Mouse (Mus musculus): ENCODE results near the gene Fbxw7. TPM values are rescaled to one million over a fixed set of nuclear protein-coding genes. Genes with fewer than 3 reads are reported as not detected.
A peak's percentile ranks its signal among the peaks of the same experiment; 100 is the strongest.

Fbxw7 gene
- 6.8 TPM for polyA plus RNA-seq (2012; fragmentation: generic; extraction: Trizol)

GRCm38 (mm10) chr3:84814762-84815381 is at the start of gene Fbxw7:
Gene Fbxw7, plus strand, starts transcription at chr3:84815268.
- H3K36me3 ChIP-seq (ENCODE audit: control insufficient read depth, insufficient read depth), result no peaks in the 10 kb centered on the region
- H3K79me2 ChIP-seq (ENCODE audit: control insufficient read depth, insufficient read depth), result peaks cover 52% of the 10 kb centered on the region
- H3K27me3 ChIP-seq (ENCODE audit: control insufficient read depth, insufficient read depth, insufficient read length), result no peaks in the 10 kb centered on the region
- no peak for TF ChIP-seq REST (IDR thresholded peaks at IDR 0.05; ENCODE audit: insufficient read depth, insufficient read length)
- TF ChIP-seq MYOD1 (IDR thresholded peaks at IDR 0.05; ENCODE audit: control insufficient read depth in 1 of 3, insufficient read length in 2 of 3, low read depth in 2 of 3), result no peak
- TF ChIP-seq MYOG (IDR thresholded peaks at IDR 0.05; ENCODE audit: control insufficient read depth in 1 of 3, insufficient read depth in 1 of 3, insufficient read length in 2 of 3, low read depth in 2 of 3), result no peak
- TF ChIP-seq CEBPB (IDR thresholded peaks at IDR 0.05; ENCODE audit: insufficient read depth, poor library complexity, severe bottlenecking), result no peak
- no peak for TF ChIP-seq SRF (IDR thresholded peaks at IDR 0.05; ENCODE audit: control insufficient read depth, insufficient read length, low read depth)
- no peak for TF ChIP-seq USF1 (IDR thresholded peaks at IDR 0.05; ENCODE audit: low read depth)
- no peak for TF ChIP-seq POLR2A (IDR thresholded peaks at IDR 0.05; ENCODE audit: insufficient read length, low read depth)
- TF ChIP-seq TCF3 (IDR thresholded peaks at IDR 0.05; ENCODE audit: insufficient read length, low read depth), result no peak
- TF ChIP-seq MAX (IDR thresholded peaks at IDR 0.05; ENCODE audit: low read depth), result no peak
- TF ChIP-seq E2F4 (IDR thresholded peaks at IDR 0.05; ENCODE audit: insufficient read depth), result no peak
- no peak for TF ChIP-seq TCF12 (IDR thresholded peaks at IDR 0.05; ENCODE audit: insufficient read depth, poor library complexity, severe bottlenecking)
- no peak for TF ChIP-seq POLR2AphosphoS2 (IDR thresholded peaks at IDR 0.05; ENCODE audit: insufficient read length, low read depth)
- peak within 1 kb of the TSS; percentile 63 for H3ac ChIP-seq (ENCODE audit: control insufficient read depth, insufficient read length)
- peak within 1 kb of the TSS; percentile 74 for H3K4me3 ChIP-seq
- H3K4me2 ChIP-seq (ENCODE audit: low read depth), result peak within 1 kb of the TSS; percentile 94

GRCm38 (mm10) chr3:84768940-84769339 is 46.1 kb upstream of the Fbxw7 start:
- H3K79me2 ChIP-seq (ENCODE audit: control insufficient read depth, insufficient read depth), result no peaks in the 10 kb centered on the region
- TF ChIP-seq MYOG (IDR thresholded peaks at IDR 0.05; ENCODE audit: control insufficient read depth in 1 of 3, insufficient read depth in 1 of 3, insufficient read length in 2 of 3, low read depth in 2 of 3) (no peak), TCF12 (IDR thresholded peaks at IDR 0.05; ENCODE audit: insufficient read depth, poor library complexity, severe bottlenecking) (no peak), CEBPB (IDR thresholded peaks at IDR 0.05; ENCODE audit: insufficient read depth, poor library complexity, severe bottlenecking) (no peak), MAX (IDR thresholded peaks at IDR 0.05; ENCODE audit: low read depth) (no peak), POLR2A (IDR thresholded peaks at IDR 0.05; ENCODE audit: insufficient read length, low read depth) (no peak), SRF (IDR thresholded peaks at IDR 0.05; ENCODE audit: control insufficient read depth, insufficient read length, low read depth) (no peak), MYOD1 (IDR thresholded peaks at IDR 0.05; ENCODE audit: control insufficient read depth in 1 of 3, insufficient read length in 2 of 3, low read depth in 2 of 3) (no peak), TCF3 (IDR thresholded peaks at IDR 0.05; ENCODE audit: insufficient read length, low read depth) (no peak)

GRCm38 (mm10) chr3:84769411-84769810 is 45.7 kb upstream of the Fbxw7 start:
- Histone ChIP-seq H3K36me3 (ENCODE audit: control insufficient read depth, insufficient read depth) (no peaks in the 10 kb centered on the region), H3K27me3 (ENCODE audit: control insufficient read depth, insufficient read depth, insufficient read length) (no peaks in the 10 kb centered on the region), H3K4me2 (ENCODE audit: low read depth) (peak overlapping the region; percentile 15), H3ac (ENCODE audit: control insufficient read depth, insufficient read length) (no peak overlapping the region), H3K79me2 (ENCODE audit: control insufficient read depth, insufficient read depth) (no peaks in the 10 kb centered on the region), H3K4me3 (no peak overlapping the region)
- TF ChIP-seq TCF3 (IDR thresholded peaks at IDR 0.05; ENCODE audit: insufficient read length, low read depth), result no peak
- no peak for TF ChIP-seq SRF (IDR thresholded peaks at IDR 0.05; ENCODE audit: control insufficient read depth, insufficient read length, low read depth)
- TF ChIP-seq MYOD1 (IDR thresholded peaks at IDR 0.05; ENCODE audit: control insufficient read depth in 1 of 3, insufficient read length in 2 of 3, low read depth in 2 of 3), result peak; percentile 11 to 91 (median 79)
- TF ChIP-seq TCF12 (IDR thresholded peaks at IDR 0.05; ENCODE audit: insufficient read depth, poor library complexity, severe bottlenecking), result peak; percentile 45
- TF ChIP-seq MYOG (IDR thresholded peaks at IDR 0.05; ENCODE audit: control insufficient read depth in 1 of 3, insufficient read depth in 1 of 3, insufficient read length in 2 of 3, low read depth in 2 of 3), result peak in 2 of 3 experiments; percentile 68 to 98

More at GRCm38 (mm10) chr3:84768940-84769339, 46.1 kb upstream of the Fbxw7 start:
- Histone ChIP-seq H3K36me3 (ENCODE audit: control insufficient read depth, insufficient read depth) (no peaks in the 10 kb centered on the region), H3K27me3 (ENCODE audit: control insufficient read depth, insufficient read depth, insufficient read length) (no peaks in the 10 kb centered on the region), H3ac (ENCODE audit: control insufficient read depth, insufficient read length) (no peak overlapping the region), H3K4me2 (ENCODE audit: low read depth) (peak overlapping the region; percentile 15), H3K4me3 (no peak overlapping the region)

GRCm38 (mm10) chr3:84770518-84770917 is 44.5 kb upstream of the Fbxw7 start:
- Histone ChIP-seq H3K36me3 (ENCODE audit: control insufficient read depth, insufficient read depth) (no peaks in the 10 kb centered on the region), H3K27me3 (ENCODE audit: control insufficient read depth, insufficient read depth, insufficient read length) (no peaks in the 10 kb centered on the region), H3ac (ENCODE audit: control insufficient read depth, insufficient read length) (no peak overlapping the region), H3K4me2 (ENCODE audit: low read depth) (no peak overlapping the region), H3K79me2 (ENCODE audit: control insufficient read depth, insufficient read depth) (no peaks in the 10 kb centered on the region), H3K4me3 (no peak overlapping the region)
- no peak for TF ChIP-seq E2F4 (IDR thresholded peaks at IDR 0.05; ENCODE audit: insufficient read depth)
- TF ChIP-seq POLR2AphosphoS2 (IDR thresholded peaks at IDR 0.05; ENCODE audit: insufficient read length, low read depth), result no peak
- TF ChIP-seq MYOD1 (IDR thresholded peaks at IDR 0.05; ENCODE audit: control insufficient read depth in 1 of 3, insufficient read length in 2 of 3, low read depth in 2 of 3), result no peak
- TF ChIP-seq SRF (IDR thresholded peaks at IDR 0.05; ENCODE audit: control insufficient read depth, insufficient read length, low read depth), result no peak
- TF ChIP-seq MAX (IDR thresholded peaks at IDR 0.05; ENCODE audit: low read depth), result no peak
- no peak for TF ChIP-seq USF1 (IDR thresholded peaks at IDR 0.05; ENCODE audit: low read depth)
- TF ChIP-seq TCF3 (IDR thresholded peaks at IDR 0.05; ENCODE audit: insufficient read length, low read depth), result no peak
- no peak for TF ChIP-seq REST (IDR thresholded peaks at IDR 0.05; ENCODE audit: insufficient read depth, insufficient read length)
- TF ChIP-seq TCF12 (IDR thresholded peaks at IDR 0.05; ENCODE audit: insufficient read depth, poor library complexity, severe bottlenecking), result no peak
- TF ChIP-seq POLR2A (IDR thresholded peaks at IDR 0.05; ENCODE audit: insufficient read length, low read depth), result no peak

- Histone ChIP-seq H3K4me3 (no peak overlapping the region), H3K36me3 (ENCODE audit: control insufficient read depth, insufficient read depth) (no peaks in the 10 kb centered on the region), H3K4me2 (ENCODE audit: low read depth) (no peak overlapping the region), H3K79me2 (ENCODE audit: control insufficient read depth, insufficient read depth) (no peaks in the 10 kb centered on the region), H3ac (ENCODE audit: control insufficient read depth, insufficient read length) (no peak overlapping the region), H3K27me3 (ENCODE audit: control insufficient read depth, insufficient read depth, insufficient read length) (no peaks in the 10 kb centered on the region)
- TF ChIP-seq SRF (IDR thresholded peaks at IDR 0.05; ENCODE audit: control insufficient read depth, insufficient read length, low read depth) (no peak), TCF12 (IDR thresholded peaks at IDR 0.05; ENCODE audit: insufficient read depth, poor library complexity, severe bottlenecking) (no peak), E2F4 (IDR thresholded peaks at IDR 0.05; ENCODE audit: insufficient read depth) (no peak), POLR2A (IDR thresholded peaks at IDR 0.05; ENCODE audit: insufficient read length, low read depth) (no peak), REST (IDR thresholded peaks at IDR 0.05; ENCODE audit: insufficient read depth, insufficient read length) (no peak), MYOD1 (IDR thresholded peaks at IDR 0.05; ENCODE audit: control insufficient read depth in 1 of 3, insufficient read length in 2 of 3, low read depth in 2 of 3) (no peak), MAX (IDR thresholded peaks at IDR 0.05; ENCODE audit: low read depth) (no peak), CEBPB (IDR thresholded peaks at IDR 0.05; ENCODE audit: insufficient read depth, poor library complexity, severe bottlenecking) (no peak), TCF3 (IDR thresholded peaks at IDR 0.05; ENCODE audit: insufficient read length, low read depth) (no peak), USF1 (IDR thresholded peaks at IDR 0.05; ENCODE audit: low read depth) (no peak), POLR2AphosphoS2 (IDR thresholded peaks at IDR 0.05; ENCODE audit: insufficient read length, low read depth) (no peak), MYOG (IDR thresholded peaks at IDR 0.05; ENCODE audit: control insufficient read depth in 1 of 3, insufficient read depth in 1 of 3, insufficient read length in 2 of 3, low read depth in 2 of 3) (no peak)
These were observed 43.1 kb upstream of the Fbxw7 start for GRCm38 (mm10) chr3:84771980-84772379.
